Mouse (Mus musculus) lung, postnatal 0 days (tissue): ENCODE measurements at regions not wholly inside any gene's neighbourhood (a gene's known extent, or its start where the extent isn't known, plus 50 kb on each side); places are given as distances from the start of the nearest gene placed in this dataset.

Experiments used
- ATAC-seq: fragments of 200-750 bp; cut with Nextera tagmentation; 2 replicates; pipeline ENCODE4 v1.8.0; 2017; ENCODE audit warnings: moderate library complexity
- DNase-seq: peaks from one replicate; pipeline ENCODE4 v3.0.0-alpha.2; 2016; ENCODE audit warnings: low spot score
- H3K27ac ChIP-seq: fragments of 300-500 bp; sonication (generic); 2 replicates; pipeline ENCODE4 v1.5.1; 2014; ENCODE audit warnings: antibody characterized with exemption, mild to moderate bottlenecking, low read length, mixed read lengths
- H3K27me3 ChIP-seq: fragments of 300-500 bp; sonication (generic); replicated peaks from 2 replicates; pipeline ENCODE4 v1.6.1; 2014; ENCODE audit warnings: low read length, mixed read lengths; ENCODE audit not compliant: insufficient read depth
- H3K36me3 ChIP-seq: fragments of 300-500 bp; sonication (generic); 2 replicates; pipeline ENCODE4 v1.6.1; 2014; ENCODE audit warnings: low read length, mixed read lengths; ENCODE audit not compliant: insufficient read depth
- H3K4me1 ChIP-seq: fragments of 300-500 bp; sonication (generic); 2 replicates; pipeline ENCODE4 v1.6.1; 2014; ENCODE audit warnings: antibody characterized with exemption, low read depth, low read length, mixed read lengths; ENCODE audit not compliant: insufficient read depth
- H3K4me2 ChIP-seq: fragments of 300-500 bp; sonication (generic); replicated peaks from 2 replicates; pipeline ENCODE4 v1.6.1; 2014; ENCODE audit warnings: low read depth, mild to moderate bottlenecking, low read length, moderate library complexity, mixed read lengths
- H3K4me3 ChIP-seq: fragments of 300-500 bp; sonication (generic); 2 replicates; pipeline ENCODE4 v1.5.1; 2014; ENCODE audit warnings: low read depth, low read length
- H3K9ac ChIP-seq: fragments of 300-500 bp; sonication (generic); replicated peaks from 2 replicates; pipeline ENCODE4 v1.6.1; 2014; ENCODE audit warnings: low read depth, mild to moderate bottlenecking
- H3K9me3 ChIP-seq: fragments of 300-500 bp; sonication (generic); 2 replicates; pipeline ENCODE4 v1.6.1; 2016; ENCODE audit warnings: low read length, mixed read lengths
- CTCF ChIP-seq: IDR thresholded peaks from 2 replicates; pipeline ENCODE4 v1.5.1; 2016; ENCODE audit warnings: antibody characterized with exemption, mild to moderate bottlenecking
- EP300 ChIP-seq: IDR thresholded peaks from 2 replicates; pipeline ENCODE4 v1.6.1; 2016; ENCODE audit warnings: antibody characterized with exemption, mild to moderate bottlenecking, control low read depth
- WGBS: fragments of 180-500 bp; shearing (Covaris S2); extraction: QIAGEN DNeasy Blood & Tissue Kit; methylation state at CpG from one replicate; pipeline ENCODE4 v1.1.7; 2014; 5-methylcytosine and 5-hydroxymethylcytosine counted together

DNA sequence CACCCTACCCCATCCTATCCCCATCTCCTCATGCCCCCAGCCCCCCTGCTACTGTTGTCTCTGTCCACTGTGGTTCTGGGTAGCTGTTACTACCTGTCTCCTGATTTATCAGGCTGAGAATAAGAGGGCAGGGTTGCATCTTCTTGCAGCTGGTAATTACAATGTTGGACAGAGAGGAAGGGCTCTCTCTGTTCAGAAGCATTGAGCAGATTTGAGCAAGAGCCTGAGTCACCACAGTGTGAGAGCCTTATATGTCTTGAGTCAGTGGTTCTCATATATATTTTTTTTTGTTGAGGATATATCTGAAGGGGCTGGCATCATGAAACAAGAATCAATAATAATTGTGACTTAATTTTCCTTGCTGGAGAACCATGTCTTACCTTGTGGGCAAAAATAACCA, 82.7 kb upstream of the Sipa1l1 start:
- TF ChIP-seq CTCF: no peak
- TF ChIP-seq EP300: no peak
- Histone ChIP-seq H3K4me2 (no peak overlapping the region), H3K4me1 (no peaks in the 10 kb centered on the region), H3K27me3 (no peaks in the 10 kb centered on the region), H3K4me3 (no peak overlapping the region), H3K36me3 (no peaks in the 10 kb centered on the region), H3K9me3 (no peaks in the 10 kb centered on the region), H3K9ac (no peak overlapping the region), H3K27ac (no peak overlapping the region)
- DNase-seq: no peak
- ATAC-seq: no peak

DNA sequence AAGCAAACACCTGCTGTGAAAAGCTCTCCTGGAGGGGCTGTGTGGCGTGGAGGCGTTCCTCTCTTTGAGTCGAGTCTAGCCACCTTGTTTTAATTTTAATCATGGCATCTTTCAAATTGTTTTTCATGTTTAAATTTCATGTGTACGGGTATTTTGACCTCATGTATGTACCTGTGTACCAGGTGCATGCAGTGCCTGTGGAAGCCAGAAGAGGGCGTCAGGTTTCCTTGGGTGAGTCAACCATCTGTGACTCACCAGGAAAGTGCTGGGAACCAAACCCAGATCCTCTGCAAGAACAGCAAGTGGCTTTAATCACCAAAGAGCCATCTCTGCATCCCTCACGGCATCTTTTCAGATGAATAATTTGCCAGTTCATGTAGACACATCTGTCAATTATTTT, 79.8 kb upstream of the Sipa1l1 start:
- Histone ChIP-seq H3K4me3 (no peak overlapping the region), H3K9ac (no peak overlapping the region), H3K4me1 (no peaks in the 10 kb centered on the region), H3K4me2 (no peak overlapping the region), H3K36me3 (no peaks in the 10 kb centered on the region), H3K9me3 (no peaks in the 10 kb centered on the region), H3K27ac (no peak overlapping the region), H3K27me3 (no peaks in the 10 kb centered on the region)
- DNase-seq (no peak), ATAC-seq (no peak)
- WGBS: 86% methylated on average over 6 of the region's 6 CpGs
- TF ChIP-seq CTCF (peak; percentile 24), EP300 (no peak)

DNA sequence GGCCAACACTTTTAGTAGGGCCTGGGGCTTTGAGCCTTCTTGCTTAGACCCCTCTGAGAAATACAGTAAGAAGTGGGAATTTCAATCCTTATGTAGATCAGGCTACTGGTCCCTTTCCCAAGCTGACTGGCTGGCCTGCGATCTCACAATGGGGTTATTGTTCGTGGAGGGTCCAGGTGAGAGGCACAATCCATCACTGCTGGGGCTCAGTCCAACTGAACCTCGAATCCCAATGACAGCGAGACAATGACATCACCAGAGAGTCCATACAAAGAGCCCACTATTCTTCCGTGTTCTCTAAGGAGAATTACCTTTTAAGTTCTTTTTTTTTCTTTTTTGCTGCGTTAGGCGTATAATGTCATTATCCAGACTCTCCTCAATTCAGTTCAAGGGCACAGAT, 75.8 kb upstream of the Sipa1l1 start:
- Histone ChIP-seq H3K27ac (no peak overlapping the region), H3K36me3 (no peaks in the 10 kb centered on the region), H3K4me3 (no peak overlapping the region), H3K9me3 (no peaks in the 10 kb centered on the region), H3K4me1 (no peaks in the 10 kb centered on the region), H3K4me2 (no peak overlapping the region), H3K9ac (no peak overlapping the region), H3K27me3 (no peaks in the 10 kb centered on the region)
- no peak for TF ChIP-seq EP300
- no peak for TF ChIP-seq CTCF
- DNase-seq: no peak
- 48% methylated on average over 7 of the region's 7 CpGs for WGBS
- ATAC-seq: no peak

DNA sequence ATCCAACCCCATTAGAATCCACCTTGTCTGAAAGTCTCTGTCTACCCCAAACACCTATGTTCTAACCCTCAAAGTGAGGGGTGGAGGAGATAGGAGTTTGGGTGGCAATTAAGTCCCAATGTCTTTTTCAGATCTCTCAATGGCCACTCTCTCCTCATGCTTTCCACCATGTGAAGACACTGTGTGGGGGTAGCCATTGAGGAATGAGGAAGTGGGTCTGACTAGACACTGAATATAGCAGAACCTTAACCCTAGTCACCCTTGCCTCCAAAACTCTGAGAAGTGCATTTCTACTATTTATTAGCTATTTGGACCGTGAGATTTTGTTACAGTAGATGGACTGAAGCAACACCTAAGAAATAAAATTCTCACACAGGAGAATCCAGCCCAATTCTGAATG, 73.7 kb upstream of the Sipa1l1 start:
- 91% methylated on average over 1 of the region's 1 CpGs for WGBS
- Histone ChIP-seq H3K4me2 (no peak overlapping the region), H3K4me1 (no peaks in the 10 kb centered on the region), H3K4me3 (no peak overlapping the region), H3K27ac (no peak overlapping the region), H3K36me3 (no peaks in the 10 kb centered on the region), H3K9me3 (no peaks in the 10 kb centered on the region), H3K9ac (no peak overlapping the region), H3K27me3 (no peaks in the 10 kb centered on the region)
- no peak for TF ChIP-seq EP300
- TF ChIP-seq CTCF: no peak
- ATAC-seq (no peak), DNase-seq (no peak)

DNA sequence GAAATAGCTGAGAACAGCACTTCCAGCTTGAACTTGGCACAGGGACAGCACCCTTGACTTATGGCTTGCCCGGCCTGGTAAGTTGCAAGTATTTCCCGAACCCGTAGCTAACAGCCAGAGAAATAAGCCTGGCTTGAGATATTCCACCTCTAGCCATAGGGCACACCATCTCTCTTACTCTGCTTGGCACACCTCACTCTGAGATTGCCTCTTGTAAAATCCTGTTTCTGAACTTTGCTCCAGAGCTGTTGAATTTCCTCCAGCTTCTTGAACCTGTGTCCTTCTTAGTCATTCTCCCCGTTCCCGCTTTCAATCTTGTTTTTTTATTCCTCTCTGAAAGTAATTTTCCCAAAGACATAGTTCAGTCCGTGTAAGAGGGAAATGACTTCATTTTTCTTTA, 72.0 kb upstream of the Sipa1l1 start:
- 58% methylated on average over 6 of the region's 6 CpGs for WGBS
- TF ChIP-seq CTCF (no peak), EP300 (no peak)
- ATAC-seq: no peak

DNA sequence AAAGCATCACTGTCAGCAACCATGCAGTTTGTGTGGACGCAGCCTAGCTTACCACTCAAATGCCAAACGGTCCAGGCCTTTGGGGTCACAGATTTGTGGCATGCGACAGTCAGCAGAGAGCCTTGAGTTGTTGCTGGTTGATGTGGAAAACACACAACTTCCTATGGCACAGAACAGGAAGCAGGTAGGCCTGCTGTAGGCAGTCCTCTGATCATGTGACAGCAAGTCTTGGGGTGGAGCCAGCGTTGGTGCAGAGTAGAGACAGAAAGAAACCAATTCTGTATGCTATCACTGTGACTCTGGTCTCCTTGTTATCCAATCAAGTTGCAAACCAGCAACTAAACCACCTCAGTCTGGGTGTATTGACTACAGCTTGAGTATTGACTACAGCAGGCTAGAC, 71.5 kb upstream of the Sipa1l1 start:
- Histone ChIP-seq H3K9me3 (no peaks in the 10 kb centered on the region), H3K4me3 (no peak overlapping the region), H3K4me1 (no peaks in the 10 kb centered on the region), H3K4me2 (no peak overlapping the region), H3K9ac (no peak overlapping the region), H3K36me3 (no peaks in the 10 kb centered on the region), H3K27me3 (no peaks in the 10 kb centered on the region), H3K27ac (no peak overlapping the region)
- no peak for ATAC-seq
- DNase-seq: no peak
- 79% methylated on average over 4 of the region's 4 CpGs for WGBS
- TF ChIP-seq CTCF (no peak), EP300 (no peak)

More for the DNA sequence above, 72.0 kb upstream of the Sipa1l1 start:
- no peaks in the 10 kb centered on the region for H3K9me3 ChIP-seq
- H3K4me3 ChIP-seq: no peak overlapping the region
- no peaks in the 10 kb centered on the region for H3K4me1 ChIP-seq
- H3K27me3 ChIP-seq: no peaks in the 10 kb centered on the region
- no peak for DNase-seq
- H3K4me2 ChIP-seq: no peak overlapping the region
- no peak overlapping the region for H3K27ac ChIP-seq
- no peak overlapping the region for H3K9ac ChIP-seq
- H3K36me3 ChIP-seq: no peaks in the 10 kb centered on the region

DNA sequence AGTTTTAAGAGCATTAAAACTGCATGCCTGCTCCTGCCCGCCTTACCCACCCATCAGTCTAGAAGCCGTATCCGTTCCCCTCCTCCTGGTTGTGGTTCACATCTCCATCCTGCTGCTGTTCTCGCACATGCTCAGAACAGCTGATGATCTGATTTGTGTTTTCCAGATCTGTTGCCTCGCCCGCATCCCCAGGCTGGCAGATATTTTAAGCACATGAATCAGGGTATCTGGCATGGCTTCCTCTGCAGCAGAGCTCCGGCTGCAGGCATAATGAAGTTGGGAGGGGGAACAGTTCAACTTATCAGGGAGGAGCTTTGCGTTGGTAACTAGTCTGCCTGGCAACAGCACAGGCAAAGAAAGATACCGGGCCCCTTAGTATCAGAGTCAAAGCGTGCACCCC, 64.9 kb upstream of the Sipa1l1 start:
- no peak overlapping the region for H3K4me3 ChIP-seq
- no peaks in the 10 kb centered on the region for H3K36me3 ChIP-seq
- H3K9me3 ChIP-seq: no peaks in the 10 kb centered on the region
- DNase-seq (peak; percentile 39), ATAC-seq (peak; percentile 56)
- WGBS: 70% methylated on average over 10 of the region's 10 CpGs
- H3K4me2 ChIP-seq: no peak overlapping the region
- no peak overlapping the region for H3K9ac ChIP-seq
- H3K27ac ChIP-seq: no peak overlapping the region
- H3K27me3 ChIP-seq: no peaks in the 10 kb centered on the region
- TF ChIP-seq CTCF: no peak
- TF ChIP-seq EP300: no peak
- H3K4me1 ChIP-seq: no peaks in the 10 kb centered on the region
